Mouse (Mus musculus): ENCODE data around the gene Bfsp2. TPM values are rescaled to one million over a fixed set of nuclear protein-coding genes. Genes with fewer than 3 reads are reported as not detected.
A peak's percentile ranks its signal among the peaks of the same experiment; 100 is the strongest.

Gene Bfsp2
- under 1 TPM; 0.55 to 0.60 TPM for total RNA-seq (2021)
- long read RNA-seq, experiment 1: 0 reads
- long read RNA-seq, experiment 2: 0 reads

DNA sequence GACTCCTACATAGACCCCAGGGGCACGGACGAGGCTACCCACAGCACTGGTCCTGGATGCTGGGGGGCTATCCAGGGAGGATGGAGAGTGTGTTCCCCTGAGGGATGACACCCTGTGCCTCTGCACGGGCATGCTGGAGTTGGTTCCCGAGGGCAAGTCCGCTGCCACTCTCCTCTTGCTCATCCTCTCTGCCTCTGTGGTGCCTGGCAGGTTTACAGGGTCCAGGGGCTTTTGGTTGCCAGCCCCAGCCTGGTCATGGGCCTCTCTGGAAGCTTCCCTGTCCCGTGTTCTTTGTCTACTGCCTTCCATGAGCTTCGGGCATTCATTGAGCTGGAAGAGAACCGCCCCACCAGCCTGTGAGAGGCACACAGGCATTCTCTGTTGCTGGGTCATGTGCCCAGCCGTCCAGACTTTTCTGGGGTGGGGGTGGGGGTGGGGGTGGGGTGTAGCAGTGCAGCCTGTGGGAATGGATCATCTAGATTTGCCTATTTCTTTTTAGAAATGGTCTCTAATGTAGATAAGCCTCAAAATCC is at the start of gene Bfsp2:
Gene Bfsp2 (minus strand): TSS at position 377 of the 533 bp plus-strand sequence.
- DNase-seq: no peak

DNA sequence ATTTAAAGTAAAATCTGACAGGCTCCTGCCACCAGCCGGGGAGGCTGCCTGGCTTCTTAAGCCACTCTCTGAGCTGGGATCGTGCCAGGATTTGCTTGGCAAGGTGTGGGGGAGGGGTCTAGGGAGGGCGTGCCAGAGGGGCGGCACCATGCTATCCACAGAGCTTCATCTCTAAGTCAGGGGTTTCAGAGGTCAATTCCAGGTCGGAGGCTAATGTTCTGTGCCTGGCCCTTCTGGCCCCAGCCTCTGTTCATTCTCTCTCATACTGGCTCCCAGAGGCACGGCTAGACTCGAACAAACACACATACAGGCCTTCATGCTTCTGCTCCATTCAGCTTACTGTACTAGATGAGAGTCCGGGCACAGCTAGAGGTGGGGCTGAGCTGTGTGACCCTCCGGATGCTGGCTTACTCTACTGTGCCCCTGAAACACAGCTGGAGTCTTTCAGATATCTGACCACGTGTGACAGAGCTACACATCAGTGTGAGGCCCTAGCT is 44.9 kb upstream of the Bfsp2 start:
- DNase-seq: no peak

DNA sequence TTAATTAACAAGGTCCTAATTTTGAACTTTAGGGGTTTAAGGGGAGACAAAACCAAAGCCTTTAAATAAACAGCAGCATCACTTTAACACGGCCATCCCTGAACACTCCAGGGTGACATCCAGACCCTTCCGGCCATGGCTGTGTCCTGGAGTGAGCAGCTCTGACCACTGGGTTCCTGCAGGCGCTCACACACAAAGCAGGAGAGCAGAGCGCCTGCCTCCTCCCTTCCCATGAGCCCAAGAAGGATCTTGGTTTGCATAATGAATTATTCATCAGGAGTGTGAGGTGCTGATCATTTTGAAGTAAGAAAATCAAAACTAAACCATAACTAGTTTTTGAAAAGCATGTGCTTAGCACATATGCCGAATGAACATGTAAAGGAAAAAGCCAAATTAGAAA is 44.4 kb upstream of the Bfsp2 start:
- no peak for DNase-seq

DNA sequence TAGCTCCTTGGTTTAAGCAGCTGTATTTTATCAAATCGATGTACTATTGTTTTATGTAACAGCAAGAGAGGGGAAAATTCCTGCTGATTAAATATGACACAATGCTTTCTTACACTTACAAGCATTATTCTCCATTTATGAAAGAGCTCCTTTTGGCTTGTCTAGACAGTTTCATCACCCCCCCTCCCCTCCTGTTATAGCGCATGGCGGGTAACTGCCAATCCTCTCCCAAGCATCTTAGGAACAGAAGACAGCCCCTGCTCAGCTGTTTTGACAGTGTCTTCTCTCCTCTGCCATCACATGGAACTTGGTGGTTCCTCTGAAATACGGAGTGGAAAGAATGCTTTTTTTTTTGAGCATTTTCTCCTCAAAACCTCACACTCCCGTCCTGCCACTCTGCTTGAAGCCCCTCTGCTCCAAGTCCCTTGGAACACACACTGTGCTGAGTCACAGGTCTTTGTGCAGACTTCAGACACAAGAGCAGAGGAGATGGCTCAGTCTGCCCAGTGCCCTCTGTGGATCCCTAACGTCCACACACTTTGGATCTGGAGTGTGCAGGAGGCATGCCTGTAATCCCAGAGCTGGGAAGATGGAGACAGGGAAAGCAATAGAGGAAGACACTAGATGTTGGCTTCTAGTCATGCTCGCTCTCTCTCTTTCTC is 43.7 kb upstream of the Bfsp2 start:
- DNase-seq: no peak

DNA sequence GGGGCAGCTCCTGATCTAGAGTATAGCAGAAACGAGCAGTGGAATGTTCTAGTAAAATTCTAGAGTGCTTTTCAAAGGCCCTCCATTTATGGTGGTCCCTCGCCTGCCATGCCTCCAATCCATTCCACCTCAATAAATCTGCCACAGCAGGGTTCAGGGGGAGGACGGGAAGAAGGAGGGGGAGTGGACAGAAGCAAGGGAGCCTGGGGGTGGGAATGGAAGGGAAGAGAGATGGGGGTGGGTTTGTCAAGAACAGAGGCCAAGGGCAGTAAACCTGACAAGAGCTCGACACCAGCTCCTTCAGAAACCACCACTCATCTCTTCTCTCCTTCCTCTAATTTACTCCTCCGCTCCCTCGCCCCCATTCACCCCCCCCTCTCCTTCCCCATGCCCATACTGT is 42.8 kb upstream of the Bfsp2 start:
- no peak for DNase-seq

DNA sequence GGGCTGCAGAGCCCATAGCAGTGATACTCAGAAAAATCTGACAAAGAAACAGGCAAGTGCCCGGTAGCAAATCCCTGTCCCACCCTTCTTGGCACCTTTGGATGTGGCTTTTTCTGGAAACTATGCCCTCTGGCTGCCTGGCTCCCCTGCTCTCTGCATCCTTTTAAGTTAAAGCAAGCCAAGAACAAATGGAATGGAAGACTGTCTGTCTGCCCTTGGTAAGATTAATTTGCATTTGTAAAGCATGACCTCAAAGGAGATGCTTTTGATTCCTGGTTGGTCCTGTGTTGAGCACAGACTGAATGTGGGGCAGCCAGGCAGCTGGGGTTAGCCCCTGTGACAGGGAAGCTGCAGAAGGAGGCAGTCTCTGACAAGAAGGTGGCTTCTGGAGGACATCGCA is 33.7 kb upstream of the Bfsp2 start:
- no peak for DNase-seq

DNA sequence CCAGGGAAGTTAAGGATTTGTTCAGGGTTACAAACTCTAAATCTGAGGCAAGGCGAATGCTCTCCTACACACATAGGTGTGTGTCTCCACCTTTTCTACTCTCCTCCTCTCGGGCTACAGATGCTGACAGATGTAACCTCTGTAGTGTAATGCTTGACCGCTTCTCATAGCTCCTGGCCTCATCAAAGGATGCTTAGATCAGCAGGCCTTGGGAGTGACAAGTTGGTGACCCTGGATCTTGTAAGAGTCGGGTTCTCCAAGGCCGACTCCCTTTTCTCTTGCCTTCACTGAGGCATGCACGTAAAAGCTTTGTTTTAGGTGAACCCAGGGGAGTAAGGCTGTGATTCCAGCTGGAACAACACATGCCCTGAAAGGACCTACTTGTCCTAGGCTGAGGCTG is 32.0 kb upstream of the Bfsp2 start:
- no peak for DNase-seq

DNA sequence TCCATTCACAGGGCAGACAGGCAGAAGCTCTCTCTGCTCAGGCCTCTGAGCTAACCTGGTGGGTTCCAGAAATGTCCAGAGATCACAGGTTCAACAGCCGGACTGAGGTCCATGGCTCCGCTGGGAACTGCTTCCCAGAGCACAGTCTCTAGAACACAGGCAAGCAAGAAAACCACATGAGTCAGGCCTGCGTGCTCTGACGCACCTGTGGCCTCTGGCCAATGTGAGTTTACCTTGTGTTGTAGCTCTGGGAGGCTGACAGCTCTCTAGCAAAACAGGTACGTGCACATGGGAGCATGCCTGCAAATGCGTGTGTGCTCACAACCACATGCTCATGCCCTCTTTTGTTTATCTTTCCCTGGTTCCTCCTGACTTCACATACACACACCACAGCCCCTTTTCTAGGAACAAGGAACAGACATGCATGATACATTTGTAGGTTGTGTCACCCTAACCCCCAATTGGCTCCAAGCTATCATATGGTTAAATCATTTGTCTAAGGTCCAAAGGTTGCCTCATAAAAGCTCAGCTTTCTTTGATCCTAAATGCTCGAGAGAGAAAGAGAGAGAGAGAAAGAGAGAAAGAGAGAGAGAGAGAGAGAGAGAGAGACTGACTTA is 26.9 kb upstream of the Bfsp2 start:
- DNase-seq: no peak

DNA sequence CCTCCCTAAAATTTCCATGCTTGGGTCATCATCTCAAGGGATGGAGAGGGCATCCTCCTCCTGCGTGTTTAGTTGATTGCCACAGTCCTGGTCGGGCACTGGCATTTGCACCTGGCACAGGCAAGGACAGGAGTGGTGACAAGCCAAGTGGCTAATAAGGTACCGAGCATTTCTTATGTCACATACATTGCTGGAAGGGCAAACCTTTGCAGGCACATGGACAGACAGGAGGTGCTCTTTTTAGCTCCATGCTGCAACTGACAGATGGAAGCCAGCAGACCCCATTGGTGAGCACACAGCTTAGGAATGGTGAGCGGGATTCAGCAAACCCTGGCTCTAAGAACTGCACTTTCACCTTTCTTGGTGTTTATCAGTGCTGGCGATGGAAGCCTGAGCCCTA is 24.8 kb upstream of the Bfsp2 start:
- no peak for DNase-seq

DNA sequence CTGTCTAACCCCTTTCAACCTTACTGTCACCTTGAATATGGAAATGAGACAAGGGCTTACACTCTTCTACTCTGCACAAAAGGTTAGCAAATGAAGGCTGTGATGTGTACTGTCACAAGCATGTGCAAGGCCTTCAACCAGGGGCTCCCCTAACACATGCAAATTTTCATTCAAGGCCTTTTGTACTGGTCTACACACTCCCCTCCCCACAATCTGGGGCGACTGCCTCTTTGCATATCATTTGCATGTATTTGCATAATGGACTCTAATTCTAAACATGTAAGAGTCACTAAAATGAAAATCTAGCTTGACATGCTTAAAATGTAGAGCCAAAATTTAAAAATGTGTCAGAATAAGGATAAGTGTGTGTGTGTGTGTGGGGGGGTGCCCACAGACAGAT is 24.4 kb upstream of the Bfsp2 start:
- DNase-seq: no peak

DNA sequence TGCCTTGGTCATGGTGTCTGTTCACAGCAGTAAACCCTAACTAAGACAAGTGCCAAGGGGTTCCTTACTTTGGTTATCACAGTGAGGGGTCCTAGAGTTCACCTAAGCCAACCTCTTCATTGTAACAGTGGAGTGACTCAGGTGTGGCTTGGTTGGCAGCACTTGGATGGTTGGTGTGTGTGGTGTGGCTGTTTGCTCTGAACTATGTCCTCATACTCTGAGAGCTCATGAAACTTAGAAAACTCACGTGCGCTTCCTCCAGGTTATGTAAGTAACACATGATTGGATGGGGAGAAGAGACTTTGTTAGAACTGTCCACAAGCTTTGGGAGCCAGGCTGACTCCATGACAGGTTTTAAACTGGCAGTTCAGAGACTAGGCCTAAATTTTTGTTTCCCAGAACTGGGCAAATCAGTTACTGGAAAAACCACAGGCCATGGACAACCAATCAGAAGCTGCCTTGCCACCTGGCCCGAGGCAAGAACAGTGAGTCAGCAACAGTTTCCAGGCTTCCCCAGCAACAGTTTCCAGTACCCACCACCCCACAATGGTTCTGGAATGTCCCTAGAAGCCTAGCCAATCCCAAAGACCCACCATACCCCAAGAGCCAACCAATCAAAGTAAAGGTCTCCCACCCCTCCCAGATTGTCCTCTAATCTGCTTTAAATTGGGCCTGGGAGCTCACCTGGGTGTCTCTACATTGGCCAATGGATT is 23.5 kb upstream of the Bfsp2 start:
- no peak for DNase-seq

DNA sequence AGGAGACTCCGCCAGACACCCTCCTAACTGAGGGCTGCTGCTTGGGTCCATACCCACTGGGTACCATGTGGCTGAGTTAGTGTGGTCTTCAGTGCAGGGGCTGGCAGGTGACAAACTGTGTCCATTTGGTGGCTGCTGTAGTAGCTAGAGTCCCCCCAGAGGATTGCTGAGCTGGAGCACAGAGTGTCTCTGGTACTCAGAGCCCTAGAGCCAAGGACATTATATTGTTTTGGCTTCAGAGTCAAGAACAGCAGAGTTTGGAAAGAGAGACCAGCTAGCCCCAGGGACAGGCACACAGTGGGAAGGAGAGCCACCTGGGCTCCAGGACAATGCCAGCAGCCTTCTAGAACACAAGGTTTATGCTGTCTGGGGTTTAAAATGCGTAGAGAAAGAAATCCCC is 22.4 kb upstream of the Bfsp2 start:
- no peak for DNase-seq

DNA sequence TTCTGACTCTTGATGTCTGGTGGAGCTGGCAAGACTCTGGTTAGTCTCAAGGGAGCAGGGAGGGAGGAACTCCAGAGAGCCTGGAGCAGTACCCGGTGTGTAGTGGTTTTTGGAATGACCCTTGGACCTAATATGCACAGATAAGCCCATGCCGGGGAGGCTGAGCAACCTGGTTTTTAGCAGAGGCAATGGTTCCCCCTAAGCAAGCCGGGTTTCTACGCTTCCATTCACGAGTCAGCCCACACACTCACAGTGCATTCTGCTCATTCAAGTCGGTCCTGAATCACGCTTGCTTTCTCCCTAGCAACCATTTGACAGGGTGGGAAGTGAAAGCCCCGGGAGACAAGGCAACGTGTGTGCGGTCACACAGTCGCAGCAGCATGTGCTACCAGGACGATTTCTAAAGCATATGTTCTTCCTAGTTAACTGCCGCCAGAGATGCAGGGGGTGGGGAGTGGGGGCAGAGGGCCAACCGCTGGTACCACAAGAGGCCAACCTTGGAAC is 21.7 kb upstream of the Bfsp2 start:
- DNase-seq: no peak

DNA sequence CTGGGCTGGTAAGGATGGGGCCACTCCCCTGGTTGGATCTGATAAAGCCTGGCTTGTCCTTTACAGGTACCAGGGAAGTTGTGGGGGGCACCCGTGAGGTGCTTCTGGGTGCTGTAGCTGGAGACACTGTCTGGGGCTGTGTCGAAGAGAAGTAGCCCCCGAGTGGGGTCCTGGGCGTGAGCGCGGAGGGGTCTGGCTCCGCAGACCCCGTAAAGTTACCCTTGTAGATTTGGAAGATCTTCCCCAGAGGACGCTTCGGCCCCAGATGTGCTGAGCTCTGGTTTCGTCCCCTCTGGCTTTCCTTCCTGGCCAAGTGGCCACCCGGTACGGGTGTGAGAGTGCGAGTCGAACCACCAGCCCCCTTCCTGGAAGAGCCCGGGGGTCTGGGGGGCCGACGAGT is 19.1 kb upstream of the Bfsp2 start:
- no peak for DNase-seq

DNA sequence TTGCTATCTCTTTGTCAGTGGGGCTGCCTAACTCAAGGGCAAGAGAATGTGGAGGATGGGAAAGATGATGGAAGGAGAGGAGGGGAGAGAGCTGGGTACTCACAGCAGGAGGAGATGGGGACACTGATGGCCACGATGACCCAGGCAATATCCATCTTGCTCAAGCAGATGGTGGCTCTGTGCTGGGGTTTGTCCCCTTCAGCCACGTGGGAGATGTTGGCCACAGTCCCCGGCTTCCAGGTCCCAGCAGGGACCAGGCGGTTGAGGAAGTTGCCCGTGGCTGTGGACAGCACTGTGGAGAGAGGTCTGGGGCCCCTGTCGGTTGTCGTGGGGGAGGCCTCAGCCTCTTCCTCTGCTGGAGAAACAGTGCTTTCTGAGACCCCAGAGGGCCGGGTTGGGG is 18.5 kb upstream of the Bfsp2 start:
- DNase-seq: no peak

DNA sequence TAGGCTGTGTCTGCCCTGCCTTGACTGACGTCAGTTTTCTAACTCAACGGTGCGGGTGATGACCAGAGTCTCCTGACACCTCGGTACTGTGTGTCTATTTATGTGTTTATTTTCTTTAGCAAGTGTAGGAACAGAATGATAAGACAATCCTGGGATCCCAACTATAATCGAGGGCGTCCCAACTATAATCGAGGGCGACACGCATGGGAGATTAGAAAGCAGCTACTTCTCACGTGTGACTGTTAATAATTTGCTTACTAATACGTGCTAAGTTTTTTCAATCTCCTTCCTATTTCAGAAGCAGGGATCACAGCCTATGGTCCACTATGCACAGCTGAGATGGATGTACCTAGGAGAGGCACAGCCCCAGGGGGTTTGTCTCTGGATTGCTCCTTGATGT is 15.2 kb upstream of the Bfsp2 start:
- no peak for DNase-seq

DNA sequence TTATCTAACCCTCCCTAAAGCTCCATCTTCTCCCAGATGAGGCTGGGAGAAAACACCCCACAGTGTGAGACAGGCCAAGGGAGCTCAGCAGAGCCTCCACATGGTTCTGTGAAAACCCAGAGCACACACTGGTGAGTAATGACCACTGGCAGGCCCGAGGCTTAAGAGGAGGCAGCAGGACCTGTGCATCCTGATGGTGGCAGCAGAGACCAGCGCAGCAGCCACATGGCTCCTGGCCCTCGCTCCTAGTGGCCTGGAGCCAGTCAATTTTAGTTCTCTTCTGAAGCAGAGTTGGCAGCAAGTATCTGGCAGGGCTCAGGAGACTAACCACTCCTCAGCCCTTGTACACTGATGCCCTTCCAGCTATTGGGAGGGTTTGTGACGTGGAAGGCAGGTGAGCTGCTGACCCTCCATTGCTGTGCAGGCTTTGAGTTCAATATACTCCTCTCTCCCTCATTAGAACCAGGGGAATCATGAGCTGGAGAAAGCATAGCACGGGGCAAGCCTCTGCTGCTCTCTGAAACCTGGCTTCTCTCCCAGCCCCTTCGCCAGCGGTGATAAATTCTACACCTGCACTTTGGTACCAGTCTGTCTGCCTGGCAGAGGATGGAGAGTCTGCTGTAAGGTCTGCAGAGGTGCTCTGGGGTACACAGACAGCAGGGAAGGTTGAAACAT is 14.3 kb upstream of the Bfsp2 start:
- peak; percentile 88 for DNase-seq

DNA sequence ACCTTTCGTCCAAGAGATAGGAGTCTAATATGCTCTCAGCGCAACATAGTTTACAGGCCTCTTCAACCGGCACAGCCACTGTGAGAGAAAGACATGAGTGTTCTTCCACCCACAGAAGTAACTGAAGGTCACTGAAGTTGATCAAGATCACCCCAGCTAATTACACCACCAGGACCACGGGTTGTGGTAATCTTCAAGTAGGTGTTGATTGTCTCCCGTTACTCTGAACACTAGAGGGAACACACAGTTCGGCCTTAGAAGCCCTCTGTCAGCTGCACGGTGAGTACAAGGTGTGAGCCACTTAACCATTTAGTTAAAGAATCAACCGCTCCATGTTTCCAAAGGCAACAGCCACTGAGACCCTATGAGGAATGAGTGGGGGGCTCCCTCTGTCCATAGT is 11.8 kb upstream of the Bfsp2 start:
- DNase-seq: no peak

DNA sequence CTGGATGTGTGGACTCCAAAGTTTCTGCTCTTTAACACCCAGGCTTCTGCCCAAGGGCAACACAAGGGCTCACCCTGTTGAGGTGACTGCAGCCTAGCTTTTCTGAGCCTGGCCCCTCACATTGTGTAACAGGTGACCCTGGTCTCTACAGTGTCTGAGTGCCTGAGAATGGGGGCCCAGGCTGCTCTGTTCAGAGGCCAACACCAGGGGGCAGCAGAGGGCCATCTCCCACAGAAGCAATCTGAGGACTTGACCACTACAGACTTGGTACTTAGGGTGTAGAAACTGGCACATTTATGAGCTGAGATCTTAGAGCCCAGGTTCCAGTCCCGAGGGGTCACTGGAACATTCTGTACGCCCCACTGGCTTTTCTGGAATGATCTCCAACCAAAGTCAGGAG is 10.2 kb upstream of the Bfsp2 start:
- peak; percentile 90 for DNase-seq

DNA sequence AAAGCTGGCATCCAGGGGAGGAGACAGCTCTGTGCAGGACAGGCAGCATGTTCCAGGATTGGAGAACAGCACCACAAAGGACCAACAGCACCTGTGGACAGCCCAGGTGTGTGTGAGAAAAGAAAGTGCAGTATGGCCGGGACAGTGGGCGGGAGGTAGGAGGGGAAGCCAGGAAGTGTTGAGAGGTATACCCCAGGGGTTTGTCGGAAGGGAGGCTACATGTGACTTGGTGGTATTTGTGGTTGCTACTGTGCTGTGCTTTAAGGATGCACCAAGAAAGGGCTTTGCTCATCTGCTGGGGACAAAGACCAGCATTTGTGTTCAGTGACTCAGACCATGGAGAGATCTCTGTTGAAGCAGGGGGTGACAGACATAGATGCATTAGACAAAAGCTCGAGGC is 9.7 kb upstream of the Bfsp2 start:
- no peak for DNase-seq

DNA sequence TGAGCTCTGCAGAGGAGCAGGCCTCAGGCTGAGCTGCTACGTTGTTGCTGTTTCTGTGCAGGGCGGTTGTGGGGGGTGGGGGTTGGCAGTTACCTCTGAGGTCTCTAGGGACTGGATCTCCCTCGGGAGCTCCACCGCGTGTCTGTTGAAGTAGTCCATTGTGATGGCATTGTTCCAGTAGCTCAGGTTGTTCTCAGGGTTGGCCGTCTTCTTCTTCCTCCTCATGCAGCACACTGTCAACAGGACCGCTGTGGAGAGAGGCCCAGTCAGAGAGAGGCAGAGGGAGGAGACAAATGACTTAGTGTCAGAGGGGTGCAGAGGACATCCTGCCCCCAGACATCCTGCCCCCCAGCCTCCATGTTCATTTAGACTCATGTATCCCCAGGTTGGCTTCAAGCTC is 8.9 kb upstream of the Bfsp2 start:
- no peak for DNase-seq

DNA sequence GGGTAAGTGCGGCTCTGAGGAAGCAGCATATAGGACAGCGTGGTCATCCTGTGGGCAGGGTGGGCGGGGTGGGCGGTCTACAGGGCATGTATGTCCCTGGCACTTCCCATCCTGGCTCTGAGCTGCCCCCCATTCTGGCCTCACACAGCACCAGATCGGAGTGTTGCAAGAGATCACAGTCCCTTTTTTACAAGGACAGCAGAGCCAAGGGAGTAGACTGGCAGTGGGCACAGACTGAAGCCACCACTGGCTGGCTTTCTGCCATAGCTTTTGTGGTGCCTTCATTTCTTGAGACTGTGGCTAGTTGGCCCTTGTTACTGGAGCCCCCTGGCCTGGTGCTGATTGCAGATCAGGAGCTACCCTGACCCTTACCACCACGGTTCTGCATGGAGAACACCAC is 6.0 kb upstream of the Bfsp2 start:
- DNase-seq: no peak

DNA sequence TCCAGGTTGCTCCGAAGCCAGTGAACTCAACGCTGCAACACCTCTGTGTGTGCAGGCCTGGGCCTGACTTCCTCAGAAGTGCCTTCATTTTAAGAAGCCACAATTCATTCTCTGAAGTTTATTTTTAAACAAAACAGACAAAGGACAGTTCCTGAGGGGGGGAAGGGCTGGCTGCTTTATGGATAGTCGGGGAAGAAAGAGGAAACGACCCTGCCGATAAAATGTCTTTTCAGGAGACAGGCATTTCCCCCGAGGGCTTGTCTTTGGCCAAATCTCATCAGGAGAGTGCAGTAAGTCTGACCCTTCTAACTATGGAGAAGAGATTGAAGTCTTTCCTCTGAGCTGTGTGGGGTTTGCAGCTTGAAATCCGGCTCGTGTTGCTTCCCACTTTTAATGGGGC is 5.4 kb upstream of the Bfsp2 start:
- no peak for DNase-seq

All from adrenal gland, postnatal 10 days (tissue).